Mouse (Mus musculus) cerebellum, adult 18-20 months (tissue): ENCODE data around the gene Ptar1.
"Not testable (repeated sequence)": the region's sequence is repeated elsewhere in the genome, so short reads cannot be mapped to it uniquely, and the experiment has no call there.

Source experiments
- DNase-seq, 2 experiments: peaks; one replicate each; pipeline ENCODE4 v3.0.0; 2021

The Ptar1 gene

DNA sequence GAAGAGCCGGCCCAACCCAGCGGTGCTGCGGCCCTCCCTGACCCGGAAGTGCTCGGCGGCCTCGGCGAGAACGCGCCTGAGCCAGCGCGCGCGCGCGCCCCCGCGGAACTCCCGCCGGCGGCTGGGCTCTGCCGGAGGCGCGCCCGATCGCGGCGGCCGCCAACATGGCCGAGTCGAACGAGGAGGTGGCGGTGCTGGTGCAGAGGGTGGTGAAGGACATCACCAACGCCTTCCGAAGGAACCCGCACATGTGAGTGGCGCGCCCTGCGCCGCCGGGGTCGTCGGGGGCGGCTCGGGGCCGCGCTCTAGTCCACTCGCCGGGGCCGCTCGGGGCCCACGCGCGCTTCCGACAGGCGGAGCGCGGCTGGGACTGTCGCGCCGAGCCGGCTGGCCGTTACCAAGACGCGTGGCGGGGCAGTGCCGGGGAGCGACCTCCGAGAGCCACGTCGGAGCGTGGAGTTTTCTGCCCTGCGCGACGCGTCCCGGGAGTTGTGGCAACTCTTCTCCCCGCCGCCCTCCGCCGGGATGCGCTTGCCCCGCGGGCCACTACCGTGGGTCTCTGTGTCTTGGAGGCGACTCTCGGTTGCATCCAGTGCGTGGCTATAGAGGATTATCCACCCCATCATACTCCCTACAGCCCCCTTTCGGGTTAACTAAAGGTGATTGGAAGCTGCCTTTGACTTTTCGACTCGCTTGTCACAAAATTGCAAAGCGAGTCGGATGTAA is at the start of gene Ptar1:
Ptar1 (plus strand) TSS at position 134 of the 726 bp plus-strand sequence.
- peak; percentile 85 to 97 for DNase-seq

GRCm38 (mm10) chr19:23643819-23644218 is 43.4 kb upstream of the Ptar1 start:
- no peak for DNase-seq

DNA sequence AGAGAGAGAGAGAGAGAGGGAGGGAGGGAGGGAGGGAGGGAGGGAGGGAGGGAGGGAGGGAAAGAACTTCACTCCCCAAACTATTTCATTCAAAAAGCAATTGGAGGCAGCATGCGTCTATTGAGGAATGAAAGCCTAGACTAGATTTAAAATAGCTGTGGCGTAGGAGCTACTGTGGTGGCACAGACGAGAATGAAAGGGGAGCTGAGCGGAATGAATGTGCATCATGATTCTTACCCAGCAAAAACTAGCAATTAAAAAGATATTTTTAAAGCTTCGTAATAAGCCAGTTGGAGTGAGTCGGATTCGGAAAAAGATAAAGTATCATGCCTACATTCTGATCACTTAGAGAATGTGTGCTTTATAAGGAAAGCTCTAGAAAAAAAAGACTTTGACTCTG is 41.9 kb upstream of the Ptar1 start:
- no peak for DNase-seq

DNA sequence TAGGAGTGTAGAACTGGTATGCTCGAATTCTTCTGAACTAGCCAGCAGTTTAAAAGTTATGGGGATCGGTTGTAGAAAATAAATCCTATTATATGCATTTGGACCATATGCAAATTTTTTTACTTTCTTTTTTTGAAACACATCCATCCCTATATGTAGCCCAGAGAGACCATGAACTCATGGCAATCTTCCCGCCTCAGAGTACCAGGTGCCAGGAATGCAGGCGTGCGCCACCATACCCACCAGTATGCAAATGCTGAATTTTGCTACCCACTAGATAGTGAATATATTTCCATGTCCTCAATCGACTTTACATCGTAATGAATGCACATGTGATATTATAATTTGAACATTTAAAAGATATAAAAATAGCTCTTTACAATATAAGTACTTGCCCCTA is 39.9 kb upstream of the Ptar1 start:
- DNase-seq, result no peak

DNA sequence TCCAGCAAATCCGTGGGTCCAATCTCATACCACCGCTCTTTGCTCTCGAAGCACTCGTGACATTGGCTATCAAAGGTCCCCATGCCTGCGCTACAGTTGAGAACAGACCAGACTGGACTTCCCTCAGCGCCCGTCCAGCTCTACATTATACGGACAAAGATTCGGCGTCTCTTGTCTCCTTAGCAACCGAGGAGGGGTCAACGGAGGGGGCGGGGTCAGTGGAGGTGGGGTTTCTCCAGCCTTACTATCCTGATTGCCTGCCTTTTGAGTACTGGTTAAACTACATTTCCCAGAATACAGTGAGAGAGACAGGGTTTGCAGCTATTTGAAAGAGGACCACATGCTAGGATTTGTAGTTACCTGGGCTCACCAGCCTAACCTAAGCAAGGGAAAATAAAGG is 34.6 kb upstream of the Ptar1 start, which contains the start of gene 1700028P14Rik:
1700028P14Rik (minus strand) TSS at position 169 of the 400 bp plus-strand sequence.
- DNase-seq, result peak; percentile 23 to 27

GRCm38 (mm10) chr19:23653154-23653553 is 34.1 kb upstream of the Ptar1 start:
- no peak for DNase-seq

GRCm38 (mm10) chr19:23657261-23657932 is 29.8 kb upstream of the Ptar1 start:
- DNase-seq, result no peak

DNA sequence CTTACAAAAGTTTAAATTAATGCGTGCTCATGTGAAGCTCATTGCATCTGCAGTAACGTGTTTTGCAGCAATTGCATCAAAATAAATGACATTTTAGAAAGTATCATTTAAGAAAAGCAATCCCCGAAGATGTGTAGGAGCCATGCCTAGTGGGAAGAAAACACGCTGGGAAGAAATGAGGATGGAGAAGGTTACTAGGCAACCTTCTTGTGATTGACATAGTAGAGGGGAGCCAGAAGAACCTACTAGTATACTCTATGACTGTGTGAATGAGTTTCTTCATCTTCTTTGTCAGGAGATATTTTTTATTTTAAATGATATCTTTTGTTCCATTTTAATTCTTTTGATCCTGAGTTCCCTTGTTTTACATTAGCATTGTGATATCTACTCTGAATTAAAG is 28.9 kb upstream of the Ptar1 start:
- DNase-seq, result no peak

DNA sequence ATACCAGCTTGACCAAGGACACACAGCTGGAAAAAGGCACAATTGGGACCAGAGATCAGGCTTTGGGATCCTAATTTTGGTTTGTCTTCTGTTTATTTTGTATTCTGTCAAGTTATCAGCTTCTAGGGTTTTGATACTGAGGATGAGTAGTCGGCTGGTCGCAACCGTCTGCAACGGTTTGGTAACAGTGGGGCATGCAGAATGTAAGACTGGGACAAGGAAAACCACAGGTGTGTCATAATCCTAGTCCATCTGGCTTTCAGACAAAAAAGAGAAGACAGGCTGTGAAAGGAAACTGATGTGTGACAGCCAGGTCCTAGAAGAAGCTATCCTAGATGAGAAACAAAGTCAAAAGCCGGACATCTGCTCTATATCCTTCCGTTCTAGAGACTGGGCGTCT is 23.1 kb upstream of the Ptar1 start:
- DNase-seq, result no peak

GRCm38 (mm10) chr19:23668142-23668655 is 19.0 kb upstream of the Ptar1 start:
- DNase-seq, result no peak

DNA sequence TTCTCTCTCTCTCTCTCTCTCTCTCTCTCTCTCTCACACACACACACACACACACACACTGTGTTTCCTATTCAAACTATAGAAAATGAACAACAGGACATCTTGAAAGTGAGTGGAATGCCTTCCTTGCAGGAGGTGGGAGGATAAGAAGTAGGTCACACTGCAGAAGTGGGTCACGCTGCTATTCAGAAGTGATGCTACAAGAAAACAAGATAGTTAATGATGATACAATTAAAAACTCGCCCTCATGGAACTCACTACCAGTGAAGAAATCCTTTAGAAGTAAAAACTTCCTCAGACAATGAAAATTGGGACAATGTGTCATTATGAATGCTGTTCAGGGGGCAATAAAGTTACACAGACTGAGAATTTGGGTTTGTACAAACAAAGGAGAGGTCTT is 14.2 kb upstream of the Ptar1 start:
- DNase-seq, result no peak

DNA sequence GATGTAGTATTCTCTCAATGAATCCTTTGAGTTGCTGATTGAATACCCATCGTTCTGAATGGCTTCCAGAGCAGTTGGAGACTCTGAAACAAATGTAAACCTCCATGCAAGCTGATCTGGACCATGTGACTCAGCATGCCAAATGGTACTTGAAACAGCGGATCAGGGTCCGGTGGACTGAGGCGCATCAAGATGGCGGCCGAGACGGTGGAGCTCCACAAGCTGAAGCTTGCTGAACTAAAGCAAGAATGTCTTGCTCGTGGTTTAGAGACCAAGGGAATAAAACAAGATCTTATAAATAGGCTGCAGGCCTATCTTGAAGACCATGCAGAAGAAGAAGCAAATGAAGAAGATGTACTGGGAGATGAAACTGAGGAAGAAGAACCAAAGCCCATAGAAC is 11.6 kb upstream of the Ptar1 start:
- DNase-seq, result not testable (repeated sequence)

DNA sequence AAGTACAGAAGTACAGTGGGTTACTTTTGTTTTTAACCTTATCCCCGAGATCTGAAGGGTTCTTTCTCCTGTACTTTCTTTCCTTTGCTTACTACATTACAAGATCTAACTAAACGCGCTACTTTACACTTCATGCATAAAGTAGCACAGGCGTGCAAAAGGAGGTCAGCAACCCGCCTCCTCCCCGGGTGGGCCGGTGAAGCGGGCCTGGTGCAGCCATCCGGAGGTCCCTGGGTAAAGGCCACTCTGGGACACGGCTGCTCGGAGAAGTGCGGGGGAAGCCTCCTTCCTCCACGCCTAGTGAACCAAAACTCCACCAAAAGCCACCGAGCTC is 300 bp upstream of the Ptar1 start:
- no peak for DNase-seq

GRCm38 (mm10) chr19:23688421-23688946 is 1.3 kb downstream of the Ptar1 start:
- peak in 1 of 2 experiments; percentile 28 for DNase-seq

- peak; percentile 71 to 86 for DNase-seq
Measured at GRCm38 (mm10) chr19:23694344-23694743, 7.1 kb downstream of the Ptar1 start.

GRCm38 (mm10) chr19:23697861-23698260 is 10.6 kb downstream of the Ptar1 start:
- DNase-seq, result no peak

- DNase-seq, result no peak
Measured at GRCm38 (mm10) chr19:23698366-23698765, 11.1 kb downstream of the Ptar1 start.

DNA sequence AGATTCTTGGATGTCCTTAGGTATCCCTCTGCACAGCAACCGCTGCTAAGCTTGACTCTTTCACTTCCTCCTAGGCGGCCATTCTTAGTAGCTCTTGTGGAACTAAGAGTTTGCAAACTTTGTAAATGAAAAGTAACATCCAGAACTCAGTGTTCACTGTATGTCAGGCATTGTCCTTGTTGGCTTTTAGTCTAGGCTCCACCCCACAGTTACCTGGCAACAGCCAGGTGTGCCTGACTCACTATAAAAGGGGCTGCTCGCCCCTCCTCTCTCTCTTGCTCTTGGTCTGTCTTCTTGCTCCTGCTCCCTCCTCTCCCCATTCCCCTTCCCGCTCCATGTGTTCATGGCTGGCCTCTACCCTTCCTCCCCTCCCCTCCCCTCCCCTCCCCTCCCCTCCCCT is 11.9 kb downstream of the Ptar1 start:
- DNase-seq, result no peak

GRCm38 (mm10) chr19:23702896-23703295 is 15.7 kb downstream of the Ptar1 start:
- DNase-seq, result peak; percentile 50 to 54

DNA sequence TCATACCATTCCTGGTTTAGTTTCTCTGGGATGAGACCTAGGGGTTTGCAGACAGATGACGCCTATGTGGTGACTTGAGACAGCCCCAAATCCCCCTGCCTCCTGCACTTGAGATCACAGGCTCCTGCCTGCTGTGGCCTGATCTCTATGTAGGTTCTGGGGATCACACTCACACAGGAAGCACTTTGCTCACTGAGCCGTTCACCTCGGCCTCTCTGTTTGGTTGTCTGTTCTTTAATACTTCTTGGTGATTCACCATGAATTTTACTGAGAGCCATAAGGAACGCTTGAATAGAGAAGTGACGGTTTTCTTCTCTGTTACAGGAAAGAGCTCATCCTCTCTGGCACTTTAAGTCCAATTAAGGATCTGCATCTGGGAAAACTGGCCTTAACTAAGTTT is 18.2 kb downstream of the Ptar1 start:
- DNase-seq, result no peak

DNA sequence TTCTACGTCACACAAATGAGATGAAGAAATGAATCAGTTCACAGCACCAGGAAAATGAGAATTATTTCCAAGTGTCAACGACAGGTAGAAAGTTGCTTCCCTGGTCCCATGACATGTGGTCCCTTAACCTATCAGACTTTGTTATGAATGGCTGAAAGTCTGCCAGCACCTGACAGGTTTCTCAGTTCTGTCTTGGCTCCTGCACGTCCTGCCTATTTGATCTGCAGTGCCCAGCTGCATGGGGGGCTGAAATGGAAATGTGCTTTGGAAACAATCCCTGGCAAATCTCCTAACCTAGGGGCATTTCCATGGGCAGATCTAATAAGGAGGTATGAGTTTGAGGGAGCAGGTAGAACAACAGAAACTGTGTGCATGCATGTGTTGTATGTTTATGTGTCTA is 59.3 kb downstream of the Ptar1 start:
- no peak for DNase-seq

DNA sequence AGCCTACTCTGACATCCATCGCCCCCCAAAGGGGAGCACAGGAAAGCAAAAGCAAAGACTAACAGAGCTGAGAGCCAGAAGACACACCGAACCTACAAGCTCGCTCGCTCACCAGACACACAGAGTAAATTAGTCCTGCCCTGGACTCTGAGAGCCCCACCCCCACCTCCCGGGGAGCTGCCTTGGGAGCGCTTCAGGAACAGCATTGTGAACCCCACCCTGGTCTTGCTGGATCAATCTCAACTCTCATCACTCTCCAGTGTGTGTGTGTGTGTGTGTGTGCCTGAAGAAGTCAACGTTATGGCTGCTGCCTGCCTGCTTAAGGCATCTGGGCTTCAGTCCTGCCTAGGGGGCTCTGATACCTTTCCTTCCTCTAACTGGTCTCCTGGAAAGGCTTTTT is 69.8 kb downstream of the Ptar1 start:
- no peak for DNase-seq

- peak; percentile 96 to 97 for DNase-seq
Measured at GRCm38 (mm10) chr19:23757961-23758553, 70.8 kb downstream of the Ptar1 start.
